Mouse (Mus musculus): Measurements from ENCODE around the gene Snx9. TPM values are rescaled to one million over a fixed set of nuclear protein-coding genes. Genes with fewer than 3 reads are reported as not detected.

The Snx9 gene
- total and polyA plus RNA-seq, 3 experiments = 12.9 to 22.8 TPM; not detected in 1

DNA sequence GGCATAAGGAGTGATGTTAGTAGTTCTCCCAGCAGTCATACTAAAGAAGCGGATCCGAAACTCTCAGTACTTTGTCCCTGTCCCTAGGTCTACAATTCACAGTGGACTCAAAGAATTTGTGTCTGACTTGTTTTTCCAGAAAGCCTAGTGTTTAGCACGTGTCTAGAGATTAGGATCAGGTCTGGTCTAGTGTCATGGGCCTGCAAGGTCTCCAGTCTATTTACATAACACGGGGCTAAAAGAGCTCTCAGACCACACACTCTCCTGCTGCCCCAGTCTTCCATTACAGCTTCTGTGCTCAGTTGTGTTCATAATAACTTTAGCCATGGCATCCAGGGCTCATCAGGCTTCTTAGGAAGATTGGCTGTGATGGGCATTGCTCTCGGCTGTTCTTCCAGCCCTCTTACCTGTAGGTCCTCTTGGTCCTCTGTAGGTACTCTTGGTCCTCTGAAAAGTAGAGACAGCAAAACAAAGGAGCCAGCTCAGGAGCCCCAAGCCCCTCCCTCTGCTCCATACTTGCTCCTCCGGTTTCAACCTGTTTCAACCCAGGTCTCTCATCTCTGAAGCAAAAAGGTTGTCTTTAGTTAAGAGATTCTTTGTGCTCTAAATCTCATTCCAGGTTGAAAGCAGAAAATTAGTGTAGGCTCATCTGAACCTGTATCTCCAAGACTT, 62.6 kb downstream of the Snx9 start (continued):
- TF ChIP-seq USF2 (IDR thresholded peaks at IDR 0.05; ENCODE audit: borderline replicate concordance in 1 of 2, insufficient read depth in 1 of 2, low read depth in 1 of 2, low read length in 2 of 2) = no peak

DNA sequence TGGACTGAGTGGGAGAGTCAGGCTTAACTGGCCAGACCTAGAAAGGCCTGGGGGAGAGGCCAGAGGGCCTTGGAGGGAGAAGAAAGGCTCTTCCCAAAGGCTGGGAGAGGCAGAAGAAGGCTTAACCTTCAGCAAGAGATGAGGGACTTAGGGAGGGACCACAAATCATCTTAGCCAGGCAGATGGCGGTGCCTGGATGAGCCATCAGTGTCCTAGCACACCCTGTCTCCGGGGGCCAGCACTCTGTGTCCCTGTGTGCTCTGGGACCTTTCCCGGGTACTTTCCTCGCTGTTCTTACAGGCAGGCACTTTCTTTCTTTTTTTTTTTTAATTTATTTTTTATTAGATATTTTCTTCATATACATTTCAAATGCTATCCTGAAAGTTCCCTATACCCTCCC, 68.6 kb downstream of the Snx9 start:
- H3K9ac ChIP-seq (ENCODE audit: control insufficient read depth, low read depth, low read length, poor library complexity, severe bottlenecking) = no peak overlapping the region
- H3K27ac ChIP-seq (ENCODE audit: control insufficient read depth, low read depth, low read length) = no peak overlapping the region
- TF ChIP-seq SMC3 (IDR thresholded peaks at IDR 0.05; ENCODE audit: low read depth, low read length) = no peak
- TF ChIP-seq TBP (IDR thresholded peaks at IDR 0.05; ENCODE audit: low read depth, low read length) = no peak
- TF ChIP-seq MAFK (IDR thresholded peaks at IDR 0.05; ENCODE audit: borderline replicate concordance, low read depth, low read length) = no peak
- TF ChIP-seq HCFC1 (IDR thresholded peaks at IDR 0.05; ENCODE audit: low read depth, low read length) = no peak
- no peak for TF ChIP-seq MXI1 (IDR thresholded peaks at IDR 0.05; ENCODE audit: low read depth, low read length)
- TF ChIP-seq POLR2AphosphoS2 (IDR thresholded peaks at IDR 0.05; ENCODE audit: low read length) = no peak
- TF ChIP-seq GATA1 (IDR thresholded peaks at IDR 0.05; ENCODE audit: low read depth, low read length) = no peak
- TF ChIP-seq TAL1 (IDR thresholded peaks at IDR 0.05; ENCODE audit: low read length) = no peak
- no peak for DNase-seq (ENCODE audit: low read depth, low spot score)
- H3K4me3 ChIP-seq (ENCODE audit: control insufficient read depth in 1 of 2, insufficient read depth in 1 of 2, low read depth in 2 of 2, low read length in 2 of 2) = no peak overlapping the region
- H3K79me2 ChIP-seq (ENCODE audit: control insufficient read depth, insufficient read depth, low read length, poor library complexity) = no peaks in the 10 kb centered on the region
- no peaks in the 10 kb centered on the region for H3K4me1 ChIP-seq (ENCODE audit: control insufficient read depth in 1 of 2, insufficient read depth in 2 of 2, low read length in 2 of 2)
- no peaks in the 10 kb centered on the region for H3K27me3 ChIP-seq (ENCODE audit: control insufficient read depth in 1 of 2, insufficient read depth in 2 of 2, low read length in 2 of 2)
- H3K9me3 ChIP-seq (replicated peaks; ENCODE audit: insufficient read depth, low read length) = no peaks in the 10 kb centered on the region
- H3K36me3 ChIP-seq (ENCODE audit: control insufficient read depth in 1 of 2, insufficient read depth in 2 of 2, low read length in 2 of 2) = peaks cover 0 to 3% of the 10 kb centered on the region in 2 experiments; a peak in 1 of 4 replicates

DNA sequence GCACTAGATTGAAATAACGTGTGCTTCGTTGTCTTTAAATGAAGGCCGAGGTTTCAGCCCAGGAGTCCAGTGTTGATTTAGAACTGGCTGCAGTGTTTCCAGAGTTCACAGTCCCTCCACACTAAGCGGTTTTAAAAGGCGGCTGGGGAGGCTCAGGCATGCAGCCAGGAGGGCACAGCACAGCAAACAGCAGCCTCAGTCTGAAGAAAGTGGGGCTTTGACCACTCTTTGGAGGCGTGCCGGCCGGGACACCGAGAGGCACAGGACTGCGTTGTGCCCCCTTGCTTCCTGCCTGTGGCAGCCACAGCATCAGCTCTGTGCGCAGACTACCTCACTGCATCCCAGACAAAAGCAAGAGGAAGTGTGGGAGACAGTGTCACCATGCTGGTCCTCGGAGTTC, 70.5 kb downstream of the Snx9 start:
- Histone ChIP-seq H3K27me3 (ENCODE audit: control insufficient read depth in 1 of 2, insufficient read depth in 2 of 2, low read length in 2 of 2) (no peaks in the 10 kb centered on the region), H3K4me1 (ENCODE audit: control insufficient read depth in 1 of 2, insufficient read depth in 2 of 2, low read length in 2 of 2) (no peaks in the 10 kb centered on the region), H3K4me3 (ENCODE audit: control insufficient read depth in 1 of 2, insufficient read depth in 1 of 2, low read depth in 2 of 2, low read length in 2 of 2) (no peak overlapping the region), H3K36me3 (ENCODE audit: control insufficient read depth in 1 of 2, insufficient read depth in 2 of 2, low read length in 2 of 2) (no peaks in the 10 kb centered on the region), H3K9ac (ENCODE audit: control insufficient read depth, low read depth, low read length, poor library complexity, severe bottlenecking) (no peak overlapping the region), H3K79me2 (ENCODE audit: control insufficient read depth, insufficient read depth, low read length, poor library complexity) (no peaks in the 10 kb centered on the region), H3K9me3 (replicated peaks; ENCODE audit: insufficient read depth, low read length) (no peaks in the 10 kb centered on the region), H3K27ac (ENCODE audit: control insufficient read depth, low read depth, low read length) (no peak overlapping the region)
- no peak for TF ChIP-seq MAZ (IDR thresholded peaks at IDR 0.05; ENCODE audit: low read depth, low read length)
- no peak for DNase-seq (ENCODE audit: low read depth, low spot score)

DNA sequence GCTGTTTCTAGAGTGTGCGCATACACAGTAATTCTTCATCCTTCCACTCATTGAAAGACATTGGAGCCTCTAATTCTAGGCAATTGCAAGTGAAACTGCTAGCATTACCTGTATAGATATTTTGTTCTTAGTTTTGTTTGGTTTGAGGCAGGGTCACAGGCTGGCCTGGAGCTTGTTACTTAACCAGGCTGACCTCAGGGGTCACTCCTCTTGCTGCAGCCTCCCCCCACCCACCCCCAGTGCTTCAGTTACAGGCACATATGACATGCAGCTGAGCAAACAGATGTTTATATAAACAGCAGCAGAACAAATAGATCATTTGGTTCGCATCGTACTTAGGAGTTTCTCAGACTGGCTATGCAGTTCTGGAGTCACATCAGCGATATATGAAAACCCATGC, 71.7 kb downstream of the Snx9 start:
- H3K9ac ChIP-seq (ENCODE audit: control insufficient read depth, low read depth, low read length, poor library complexity, severe bottlenecking) = no peak overlapping the region
- DNase-seq (ENCODE audit: low read depth, low spot score) = no peak
- H3K4me3 ChIP-seq (ENCODE audit: control insufficient read depth in 1 of 2, insufficient read depth in 1 of 2, low read depth in 2 of 2, low read length in 2 of 2) = no peak overlapping the region
- H3K79me2 ChIP-seq (ENCODE audit: control insufficient read depth, insufficient read depth, low read length, poor library complexity) = no peaks in the 10 kb centered on the region
- TF ChIP-seq TBP (IDR thresholded peaks at IDR 0.05; ENCODE audit: low read depth, low read length) (no peak), SIN3A (IDR thresholded peaks at IDR 0.05; ENCODE audit: low read length) (no peak), GABPA (IDR thresholded peaks at IDR 0.05; ENCODE audit: low read depth, low read length) (no peak), GATA1 (IDR thresholded peaks at IDR 0.05; ENCODE audit: low read depth, low read length) (no peak), POLR2AphosphoS2 (IDR thresholded peaks at IDR 0.05; ENCODE audit: low read length) (no peak), ZC3H11A (IDR thresholded peaks at IDR 0.05; ENCODE audit: low read depth, low read length) (no peak), RCOR1 (IDR thresholded peaks at IDR 0.05; ENCODE audit: low read depth, low read length) (no peak), ZMIZ1 (IDR thresholded peaks at IDR 0.05; ENCODE audit: low read depth, low read length) (no peak), TAL1 (IDR thresholded peaks at IDR 0.05; ENCODE audit: low read length) (no peak), NRF1 (IDR thresholded peaks at IDR 0.05; ENCODE audit: insufficient read depth, low read depth, low read length, poor library complexity, severe bottlenecking) (no peak)
- H3K27me3 ChIP-seq (ENCODE audit: control insufficient read depth in 1 of 2, insufficient read depth in 2 of 2, low read length in 2 of 2) = no peaks in the 10 kb centered on the region
- no peak overlapping the region for H3K27ac ChIP-seq (ENCODE audit: control insufficient read depth, low read depth, low read length)
- no peaks in the 10 kb centered on the region for H3K9me3 ChIP-seq (replicated peaks; ENCODE audit: insufficient read depth, low read length)
- H3K4me1 ChIP-seq (ENCODE audit: control insufficient read depth in 1 of 2, insufficient read depth in 2 of 2, low read length in 2 of 2) = no peaks in the 10 kb centered on the region
- no peaks in the 10 kb centered on the region; a peak in 1 of 4 replicates for H3K36me3 ChIP-seq (ENCODE audit: control insufficient read depth in 1 of 2, insufficient read depth in 2 of 2, low read length in 2 of 2)
